Mouse (Mus musculus) macrophage (primary cell): ENCODE measurements around the gene Olfr427. TPM values are rescaled to one million over a fixed set of nuclear protein-coding genes. Genes with fewer than 3 reads are reported as not detected.
A peak's percentile ranks its signal among the peaks of the same experiment; 100 is the strongest.
"Not testable (repeated sequence)": the region's sequence is repeated elsewhere in the genome, so short reads cannot be mapped to it uniquely, and the experiment has no call there.

ENCODE experiments used
- H3K27ac ChIP-seq: fragments of 350-480 bp; formaldehyde crosslinking; 2 replicates; pipeline ENCODE4 v1.9.0; 2021
- H3K36me3 ChIP-seq: fragments of 350-480 bp; formaldehyde crosslinking; 2 replicates; pipeline ENCODE4 v1.9.0; 2021; ENCODE audit errors: inconsistent target
- H3K4me3 ChIP-seq: fragments of 350-480 bp; formaldehyde crosslinking; 2 replicates; pipeline ENCODE4 v1.9.0; 2021; ENCODE audit errors: inconsistent target
- H3K79me2 ChIP-seq: fragments of 350-480 bp; formaldehyde crosslinking; 2 replicates; pipeline ENCODE4 v1.9.0; 2021; ENCODE audit errors: inconsistent target
- WGBS: methylation state at CpG from one replicate; pipeline ENCODE4 v1.1.7; 2026; ENCODE audit warnings: inconsistent platforms; ENCODE audit not compliant: missing documents; 5-methylcytosine and 5-hydroxymethylcytosine counted together
- polyA plus RNA-seq: library from polyadenylated mRNA; stranded (reverse); fragments of 250-400 nt; gene quantifications from 3 replicates; pipeline ENCODE4 v1.2.4, GENCODE M21; 2018; ENCODE audit warnings: inconsistent platforms
- total RNA-seq, 78 experiments: library from RNA; depleted of rRNA; stranded (reverse); fragments of 250-400 nt; gene quantifications; 1 replicate in 9 of 78; 2 replicates in 24 of 78; 3 replicates in 43 of 78; 4 replicates in 2 of 78; pipeline ENCODE4 v1.2.4; 2018; ENCODE audit warnings: inconsistent platforms in 56 of 78

Olfr427 gene
- not detected for total RNA-seq (2018; cell fraction: chromatin; rRNA removed)
- total RNA-seq (2018; cell fraction: cytosol; rRNA removed): not detected
- total RNA-seq (2018; cell fraction: nucleus; rRNA removed): not detected
- not detected in 3 replicates for polyA plus RNA-seq

GRCm38 (mm10) chr1:174096591-174096990 lies at the start of gene Olfr427:
Olfr427 (plus strand) TSS chr1:174096891.
- H3K27ac ChIP-seq: no peak within 1 kb of the TSS
- WGBS: 100% methylated on average over 1 of the region's 1 CpGs
- H3K79me2 ChIP-seq: no peaks in the 10 kb centered on the region
- H3K36me3 ChIP-seq: no peaks in the 10 kb centered on the region
- H3K4me3 ChIP-seq: no peak within 1 kb of the TSS

- not testable (repeated sequence) for H3K4me3 ChIP-seq, H3K79me2 ChIP-seq, H3K36me3 ChIP-seq, H3K27ac ChIP-seq
- WGBS: 27% methylated on average over 5 of the region's 6 CpGs
Measured at GRCm38 (mm10) chr1:174048227-174048626, 48.5 kb upstream of the Olfr427 start.

GRCm38 (mm10) chr1:174048893-174049292 lies 47.8 kb upstream of the Olfr427 start, which contains the start of gene Olfr432:
Olfr432 (plus strand) TSS chr1:174049205.
- Histone ChIP-seq H3K79me2 (no peaks in the 10 kb centered on the region), H3K27ac (no peak within 1 kb of the TSS), H3K4me3 (no peak within 1 kb of the TSS), H3K36me3 (no peaks in the 10 kb centered on the region)
- WGBS: 69% methylated on average over 2 of the region's 2 CpGs

GRCm38 (mm10) chr1:174049357-174049756 lies 47.3 kb upstream of the Olfr427 start:
- whole genome bisulfite sequencing: 8% methylated on average over 3 of the region's 4 CpGs
- H3K36me3 ChIP-seq: not testable (repeated sequence)

GRCm38 (mm10) chr1:174050532-174050931 lies 46.2 kb upstream of the Olfr427 start:
- WGBS: 94% methylated on average over 4 of the region's 4 CpGs
- Histone ChIP-seq H3K36me3 (no peaks in the 10 kb centered on the region), H3K4me3 (no peak overlapping the region), H3K79me2 (no peaks in the 10 kb centered on the region), H3K27ac (no peak overlapping the region)

More at GRCm38 (mm10) chr1:174049357-174049756, 47.3 kb upstream of the Olfr427 start:
- not testable (repeated sequence) for H3K27ac ChIP-seq, H3K79me2 ChIP-seq, H3K4me3 ChIP-seq

- Histone ChIP-seq H3K4me3 (no peak overlapping the region), H3K79me2 (no peaks in the 10 kb centered on the region), H3K27ac (no peak overlapping the region), H3K36me3 (no peaks in the 10 kb centered on the region)
- 88% methylated on average over 4 of the region's 4 CpGs for WGBS
Measured at GRCm38 (mm10) chr1:174051515-174051914, 45.2 kb upstream of the Olfr427 start.

- Histone ChIP-seq H3K79me2 (no peaks in the 10 kb centered on the region), H3K36me3 (no peaks in the 10 kb centered on the region)
- WGBS: 80% methylated on average over 5 of the region's 5 CpGs
Measured at GRCm38 (mm10) chr1:174051931-174052536, 44.7 kb upstream of the Olfr427 start.

GRCm38 (mm10) chr1:174052981-174053380 lies 43.7 kb upstream of the Olfr427 start:
- no peaks in the 10 kb centered on the region for H3K79me2 ChIP-seq
- no peaks in the 10 kb centered on the region for H3K36me3 ChIP-seq
- 31% methylated on average over 3 of the region's 3 CpGs for WGBS
- H3K4me3 ChIP-seq: no peak overlapping the region
- H3K27ac ChIP-seq: peak overlapping the region; percentile 19; the same call in 1 of the 2 replicates

More at GRCm38 (mm10) chr1:174051931-174052536, 44.7 kb upstream of the Olfr427 start:
- Histone ChIP-seq H3K27ac (no peak overlapping the region), H3K4me3 (no peak overlapping the region)

GRCm38 (mm10) chr1:174055248-174055647 lies 41.4 kb upstream of the Olfr427 start:
- H3K79me2 ChIP-seq: no peaks in the 10 kb centered on the region
- no peak overlapping the region for H3K27ac ChIP-seq
- no peaks in the 10 kb centered on the region for H3K36me3 ChIP-seq
- H3K4me3 ChIP-seq: no peak overlapping the region
- WGBS: 50% methylated on average over 2 of the region's 2 CpGs

GRCm38 (mm10) chr1:174066305-174066704 lies 30.4 kb upstream of the Olfr427 start, which contains the start of gene Olfr430:
Olfr430 (plus strand) TSS chr1:174066605.
- no peaks in the 10 kb centered on the region for H3K79me2 ChIP-seq
- 95% methylated on average over 3 of the region's 3 CpGs for WGBS
- H3K27ac ChIP-seq: no peak within 1 kb of the TSS
- H3K36me3 ChIP-seq: no peaks in the 10 kb centered on the region
- no peak within 1 kb of the TSS for H3K4me3 ChIP-seq

- no peaks in the 10 kb centered on the region for H3K79me2 ChIP-seq
- WGBS: 90% methylated on average over 2 of the region's 2 CpGs
- H3K4me3 ChIP-seq: no peak within 1 kb of the TSS
- no peak within 1 kb of the TSS for H3K27ac ChIP-seq
- H3K36me3 ChIP-seq: no peaks in the 10 kb centered on the region
Measured at GRCm38 (mm10) chr1:174084031-174084430, 12.7 kb upstream of the Olfr427 start, which contains the start of gene Olfr429. Olfr429 (plus strand) TSS chr1:174084331.

- WGBS: 72% methylated on average over 2 of the region's 2 CpGs
- Histone ChIP-seq H3K36me3 (no peaks in the 10 kb centered on the region), H3K27ac (no peak overlapping the region), H3K4me3 (no peak overlapping the region), H3K79me2 (no peaks in the 10 kb centered on the region)
Measured at GRCm38 (mm10) chr1:174103735-174104134, 7.0 kb downstream of the Olfr427 start.

GRCm38 (mm10) chr1:174121062-174121461 lies 24.4 kb downstream of the Olfr427 start, which contains the start of gene Olfr231:
Olfr231 (minus strand) TSS chr1:174121162.
- H3K36me3 ChIP-seq: no peaks in the 10 kb centered on the region
- H3K27ac ChIP-seq: no peak within 1 kb of the TSS
- H3K79me2 ChIP-seq: no peaks in the 10 kb centered on the region
- 90% methylated on average over 2 of the region's 2 CpGs for WGBS
- no peak within 1 kb of the TSS for H3K4me3 ChIP-seq

- 90% methylated on average over 3 of the region's 3 CpGs for WGBS
- Histone ChIP-seq H3K36me3 (no peaks in the 10 kb centered on the region), H3K4me3 (no peak within 1 kb of the TSS), H3K27ac (no peak within 1 kb of the TSS), H3K79me2 (no peaks in the 10 kb centered on the region)
Measured at GRCm38 (mm10) chr1:174131217-174131616, 34.5 kb downstream of the Olfr427 start, which contains the start of gene Olfr424. Olfr424 (plus strand) TSS chr1:174131517.

GRCm38 (mm10) chr1:174131999-174132398 lies 35.3 kb downstream of the Olfr427 start:
- H3K27ac ChIP-seq: no peak overlapping the region
- H3K79me2 ChIP-seq: no peaks in the 10 kb centered on the region
- H3K36me3 ChIP-seq: no peaks in the 10 kb centered on the region
- 90% methylated on average over 3 of the region's 3 CpGs for WGBS
- no peak overlapping the region for H3K4me3 ChIP-seq
